Mouse (Mus musculus) colon, adult 2 months (tissue): Measurements from ENCODE around the gene Poll. TPM values are rescaled to one million over a fixed set of nuclear protein-coding genes. Genes with fewer than 3 reads are reported as not detected.

Experiments used
- polyA plus RNA-seq: library from polyadenylated mRNA; depleted of rRNA; stranded (reverse); fragments of >200 nt; gene quantifications from 2 replicates; pipeline ENCODE4 v1.2.3, GENCODE M21; 2012; rRNA removed

Gene Poll
- polyA plus RNA-seq: 9.0 and 9.2 TPM in 2 replicates

DNA sequence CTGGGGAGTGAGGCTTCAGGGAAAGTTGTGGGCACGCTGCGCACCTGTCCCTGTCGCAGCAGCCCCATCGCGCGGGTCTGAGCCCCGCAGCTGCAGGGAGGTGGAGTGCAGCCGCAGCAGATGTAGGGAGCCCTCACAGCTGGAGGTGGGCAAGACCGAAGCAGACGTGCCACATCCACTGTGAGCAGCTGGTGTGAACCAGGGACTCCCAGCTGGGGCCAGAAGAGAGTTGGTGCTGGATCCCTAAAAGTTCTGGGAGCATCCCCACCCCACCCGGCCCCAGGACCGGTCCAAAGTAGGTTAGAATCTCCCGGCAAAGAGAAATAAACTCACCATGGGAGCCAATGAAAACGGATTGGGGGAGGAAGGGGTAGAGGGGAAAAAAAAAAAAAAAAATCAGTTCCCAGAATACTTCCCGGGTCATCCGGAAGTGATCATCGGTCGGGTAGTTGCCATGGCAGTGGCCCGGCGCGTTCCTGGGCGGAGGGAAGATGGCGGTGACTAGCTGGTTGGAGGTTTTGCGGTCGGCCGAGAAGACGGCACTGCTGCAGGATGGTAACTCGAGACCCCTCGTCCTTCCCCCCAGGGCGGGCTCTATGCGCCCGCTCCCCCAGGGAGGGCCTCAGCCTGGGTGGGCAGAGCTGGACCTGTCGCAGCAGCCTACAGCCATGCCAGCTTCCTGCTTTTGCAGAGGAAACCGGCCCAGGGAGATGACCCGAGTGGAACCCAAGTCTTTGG lies at the start of gene Poll, which contains the start of gene Gm17018:
Gene Poll (minus strand): TSS at position 379 of the 738 bp plus-strand sequence.
Gene Gm17018 (plus strand): TSS at position 463 of the 738 bp plus-strand sequence.

Other genes with a start within 250 kb of the Poll start
- 8.9 and 9.3 TPM in 2 replicates for gene Btrc, start 196.8 kb downstream of the Poll start, polyA plus RNA-seq
- 4.2 and 4.9 TPM in 2 replicates for gene Gm17018, start 84 bp upstream of the Poll start, polyA plus RNA-seq
- 65.7 and 75.9 TPM in 2 replicates for gene Fbxw4, start 99.8 kb upstream of the Poll start, polyA plus RNA-seq
- gene Fgf8, start 182.4 kb upstream of the Poll start, polyA plus RNA-seq: not detected in 2 replicates
- 59.9 and 62.1 TPM in 2 replicates for gene Npm3, start 189.1 kb upstream of the Poll start, polyA plus RNA-seq
- 13.2 and 14.1 TPM in 2 replicates for gene Mgea5, start 223.3 kb upstream of the Poll start, polyA plus RNA-seq